In the genomic region with DNA sequence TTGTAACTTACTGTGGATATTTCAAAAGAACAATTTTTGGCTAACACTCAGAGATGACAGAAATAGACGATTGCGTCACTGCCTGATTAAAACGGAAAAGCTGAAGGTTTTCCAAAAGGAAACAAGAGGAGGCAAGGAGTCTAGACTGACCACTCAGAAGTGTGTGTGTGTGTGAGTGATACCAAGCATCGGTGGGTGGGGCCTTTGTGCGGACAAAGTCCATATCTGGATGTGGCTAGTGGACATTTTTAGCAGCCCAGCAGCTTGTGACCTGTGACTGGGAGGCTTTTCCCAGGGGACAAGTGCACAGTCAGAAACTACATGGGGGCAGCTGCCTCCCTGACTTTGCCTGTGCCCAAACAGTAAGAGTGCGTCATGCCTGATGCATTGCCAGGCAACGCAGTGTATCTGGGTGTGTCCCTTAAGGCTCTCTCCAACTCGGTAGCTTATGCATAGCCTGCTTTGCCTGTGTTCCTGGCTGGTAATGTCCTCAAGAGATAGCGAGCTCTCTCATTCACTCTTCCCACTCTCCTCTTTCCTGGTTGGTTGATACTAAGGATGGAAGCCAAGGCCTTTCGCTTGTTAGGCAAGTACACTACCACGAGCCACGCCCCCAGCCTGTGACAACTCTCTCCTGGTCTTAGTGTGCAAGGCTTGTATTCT, we compare ENCODE assay signal across 9 mouse cellular contexts. TPM values are rescaled to one million over a fixed set of nuclear protein-coding genes. Genes with fewer than 3 reads are reported as not detected.
DNase-seq lines count a peak whose midpoint lies in the region; ATAC-seq and TF ChIP-seq lines count a peak whose summit lies in the region.
"Had no signal": no experiment of that assay in that cellular context is flagged by ENCODE, and none has a peak within 500 bp of the region (broad histone marks: within the 10 kb centered on the region; RNA-seq: fewer than 3 reads in every experiment).

No protein-coding gene starts in this region.

- no peak overlapping the region for H3K4me2 ChIP-seq in hindbrain, postnatal 0 days (ENCODE audit: low read depth, low read length)

- H3K27ac ChIP-seq in hindbrain, postnatal 0 days: peak overlapping the region; percentile 20; the same call in 1 of the 2 replicates
- peak overlapping the region; percentile 78 for H3K27ac ChIP-seq in liver, adult 2 months (replicated peaks; ENCODE audit: insufficient read depth, low read depth, low read length)

- no peaks in the 10 kb centered on the region for H3K79me2 ChIP-seq in liver, adult 2 months (ENCODE audit: control insufficient read depth, insufficient read depth, low read length)

- WGBS in hindbrain, postnatal 0 days: 59% methylated on average over 12 of the region's 12 CpGs
- 5% methylated on average over 12 of the region's 12 CpGs for WGBS in liver, adult 2 months

- no peaks in the 10 kb centered on the region for H3K9me3 ChIP-seq in hindbrain, postnatal 0 days (ENCODE audit: low read length)

- ATAC-seq in hindbrain, postnatal 0 days: peak; percentile 45; the same call in 1 of the 2 replicates

- TF ChIP-seq POLR2A in liver, adult 2 months (IDR thresholded peaks at IDR 0.05; ENCODE audit: extremely low read depth, insufficient read depth, low read length): no peak

- no peaks in the 10 kb centered on the region for H3K27me3 ChIP-seq in hindbrain, postnatal 0 days (ENCODE audit: insufficient read depth, low read length)
- no peaks in the 10 kb centered on the region for H3K27me3 ChIP-seq in liver, adult 2 months (ENCODE audit: control insufficient read depth, insufficient read depth, low read length)

- H3K36me3 ChIP-seq in hindbrain, postnatal 0 days (ENCODE audit: insufficient read depth, low read length): no peaks in the 10 kb centered on the region
- H3K36me3 ChIP-seq in liver, adult 2 months (ENCODE audit: control insufficient read depth, insufficient read depth, low read length): no peaks in the 10 kb centered on the region

- no peak for TF ChIP-seq CTCF in hindbrain, postnatal 0 days (IDR thresholded peaks at IDR 0.05; ENCODE audit: low read depth)
- TF ChIP-seq CTCF in liver, adult 2 months (IDR thresholded peaks at IDR 0.05; ENCODE audit: low read depth, low read length): no peak

- no peak overlapping the region for H3K9ac ChIP-seq in hindbrain, postnatal 0 days (replicated peaks; ENCODE audit: low read length)
- peak overlapping the region; percentile 28 for H3K9ac ChIP-seq in liver, adult 2 months (ENCODE audit: low read depth, low read length)

- H3K4me3 ChIP-seq in hindbrain, postnatal 0 days (ENCODE audit: low read length): no peak overlapping the region
- H3K4me3 ChIP-seq in liver, adult 2 months (ENCODE audit: insufficient read depth, low read depth, low read length): no peak overlapping the region

- DNase-seq in left cerebral cortex, adult 18-20 months (ENCODE audit: low spot score in 2 of 2): peak; percentile 57 to 60
- no peak for DNase-seq in left cerebral cortex, adult 11 months (ENCODE audit: low spot score)
- DNase-seq in adrenal gland, postnatal 10 days: peak; percentile 84
- peak; percentile 97 for DNase-seq in fibroblast of lung, adult 2 months (ENCODE audit: low read depth)
- peak; percentile 15 for DNase-seq in hindbrain, postnatal 0 days (ENCODE audit: low spot score)
- DNase-seq in liver, adult 2 months (ENCODE audit: extremely low read depth, low read depth, low spot score): peak; percentile 95
- DNase-seq in ovary, postnatal 14 days (ENCODE audit: low spot score): peak; percentile 45
- DNase-seq in thymus, postnatal 0 days (ENCODE audit: low spot score): no peak

- H3K4me1 ChIP-seq in hindbrain, postnatal 0 days (ENCODE audit: insufficient read depth, low read length): peaks cover 6% of the 10 kb centered on the region; the same call in 1 of the 2 replicates
- H3K4me1 ChIP-seq in liver, adult 2 months (ENCODE audit: control insufficient read depth, insufficient read depth, low read length): peaks cover 11% of the 10 kb centered on the region

RNA-seq across cellular contexts. Expression of gene Tex44, which starts 44.5 kb away (rescaled TPM):
- total RNA-seq in left cerebral cortex, adult 18-20 months (2021): not detected
- total RNA-seq in adrenal gland, postnatal 10 days (2021): not detected
- not detected in 2 replicates for total RNA-seq in hindbrain, postnatal 0 days (2014; rRNA removed)
- polyA plus RNA-seq in hindbrain, postnatal 0 days (2015; fragmentation: Nextera tagmentation; extraction: Ambion mirVana): not detected in 2 replicates
- total RNA-seq in liver, adult 2 months (2014; rRNA removed): not detected in 2 replicates
- not detected in 2 replicates for polyA plus RNA-seq in liver, adult 2 months (2012; rRNA removed)
- 0.08 TPM in 1 of 2 replicates, not detected in the other for polyA plus RNA-seq in thymus, postnatal 0 days (2015; fragmentation: Nextera tagmentation; extraction: Ambion mirVana)
- total RNA-seq: adrenal gland, postnatal 4 days had no signal

RNA-seq across cellular contexts. Expression of gene Nmur1, which starts 44.6 kb away (rescaled TPM):
- not detected for total RNA-seq in left cerebral cortex, adult 18-20 months (2021)
- total RNA-seq in adrenal gland, postnatal 10 days (2021): not detected
- 0.16 TPM in 1 of 2 replicates, not detected in the other for total RNA-seq in hindbrain, postnatal 0 days (2014; rRNA removed)
- 0.16 and 0.24 TPM in 2 replicates for polyA plus RNA-seq in hindbrain, postnatal 0 days (2015; fragmentation: Nextera tagmentation; extraction: Ambion mirVana)
- total RNA-seq in liver, adult 2 months (2014; rRNA removed): not detected in 2 replicates
- not detected in 2 replicates for polyA plus RNA-seq in liver, adult 2 months (2012; rRNA removed)
- polyA plus RNA-seq in thymus, postnatal 0 days (2015; fragmentation: Nextera tagmentation; extraction: Ambion mirVana): 0.17 TPM in 1 of 2 replicates, not detected in the other
- total RNA-seq: adrenal gland, postnatal 4 days had no signal

RNA-seq across cellular contexts. Expression of gene Ptma, which starts 55.9 kb away (rescaled TPM):
- total RNA-seq in left cerebral cortex, adult 18-20 months (2021): 100 to 1,000 TPM; 356 to 357 TPM
- total RNA-seq in adrenal gland, postnatal 10 days (2021): 100 to 1,000 TPM; 804 to 831 TPM
- total RNA-seq in hindbrain, postnatal 0 days (2014; rRNA removed): 619 and 723 TPM in 2 replicates
- polyA plus RNA-seq in hindbrain, postnatal 0 days (2015; fragmentation: Nextera tagmentation; extraction: Ambion mirVana): 1,399 and 1,474 TPM in 2 replicates
- 259 and 274 TPM in 2 replicates for total RNA-seq in liver, adult 2 months (2014; rRNA removed)
- polyA plus RNA-seq in liver, adult 2 months (2012; rRNA removed): 214 and 240 TPM in 2 replicates
- polyA plus RNA-seq in thymus, postnatal 0 days (2015; fragmentation: Nextera tagmentation; extraction: Ambion mirVana): 3,795 and 4,477 TPM in 2 replicates

Comparison
In these comparisons a context has a peak if more than half of its experiments do, and no peak if none do; other contexts are left out.
1. DNase-seq: peak in left cerebral cortex, adult 18-20 months (2 of 2), adrenal gland, postnatal 10 days (single experiment), fibroblast of lung, adult 2 months (single experiment), hindbrain, postnatal 0 days (single experiment), liver, adult 2 months (single experiment) and ovary, postnatal 14 days (single experiment); none in left cerebral cortex, adult 11 months (single experiment) and thymus, postnatal 0 days (single experiment).